Mouse (Mus musculus) brain, embryonic 14.5 days (tissue): ENCODE data around the gene Eif2ak1.

ENCODE experiments used
- CTCF ChIP-seq: fragments of 200-500 bp; IDR thresholded peaks from 2 replicates; pipeline ENCODE4 v1.5.1; 2012; ENCODE audit warnings: inconsistent platforms, mild to moderate bottlenecking, moderate library complexity, borderline replicate concordance; ENCODE audit not compliant: insufficient read depth, insufficient read length; ENCODE audit errors: extremely low read depth
- POLR2A ChIP-seq: fragments of 200-500 bp; IDR thresholded peaks from 2 replicates; pipeline ENCODE4 v1.6.1; 2012; ENCODE audit warnings: mild to moderate bottlenecking, inconsistent platforms, borderline replicate concordance; ENCODE audit not compliant: poor library complexity, insufficient read depth, insufficient read length, severe bottlenecking; ENCODE audit errors: extremely low read depth

- TF ChIP-seq POLR2A (no peak), CTCF (no peak)
Observed at GRCm38 (mm10) chr5:143818949-143819348, 1.4 kb downstream of the Eif2ak1 start.
